Mouse (Mus musculus) megakaryocyte progenitor cell, adult 5-6 weeks (primary cell): ENCODE measurements around the gene Adam12. TPM values are rescaled to one million over a fixed set of nuclear protein-coding genes. Genes with fewer than 3 reads are reported as not detected.

Experiments used
- ATAC-seq: replicated peaks from 2 replicates; pipeline ENCODE4 v1.8.0; 2016; ENCODE audit warnings: mild to moderate bottlenecking, moderate TSS enrichment, inconsistent platforms; ENCODE audit not compliant: poor library complexity
- total RNA-seq, 2 experiments: library from RNA; stranded (forward) in 1 of 2; stranded (reverse) in 1 of 2; fragments of 157-497, 149-512 nt in 1 of 2; fragments of 200-1000 nt in 1 of 2; gene quantifications; 2 replicates each; pipeline versions ENCODE4 v1.2.3 to v1.2.4; 2015 to 2017

Adam12 gene
- total RNA-seq, 2 experiments from 2014 or later, result 0.02 to 0.12 TPM

DNA sequence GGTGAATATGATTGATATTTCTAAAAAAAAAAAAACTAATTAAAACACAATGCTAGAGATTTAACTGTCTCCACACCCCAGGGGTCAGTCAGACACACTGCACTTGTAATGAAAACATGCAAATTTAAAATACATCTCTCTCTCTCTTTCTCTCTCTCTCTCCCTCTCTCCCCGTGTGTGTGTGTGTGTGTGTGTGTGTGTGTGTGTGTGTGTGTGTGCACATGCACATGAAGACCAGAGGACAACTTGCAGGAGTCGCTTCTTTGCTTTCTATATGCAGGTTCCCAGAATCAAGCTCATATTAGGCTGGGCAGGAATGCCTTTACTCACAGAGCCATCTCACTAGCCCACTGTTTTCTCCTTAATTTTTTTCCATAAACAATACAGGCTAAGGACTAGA is 146.6 kb downstream of the Adam12 start:
- no peak for ATAC-seq

GRCm38 (mm10) chr7:134084926-134085325 is 147.0 kb downstream of the Adam12 start:
- no peak for ATAC-seq

DNA sequence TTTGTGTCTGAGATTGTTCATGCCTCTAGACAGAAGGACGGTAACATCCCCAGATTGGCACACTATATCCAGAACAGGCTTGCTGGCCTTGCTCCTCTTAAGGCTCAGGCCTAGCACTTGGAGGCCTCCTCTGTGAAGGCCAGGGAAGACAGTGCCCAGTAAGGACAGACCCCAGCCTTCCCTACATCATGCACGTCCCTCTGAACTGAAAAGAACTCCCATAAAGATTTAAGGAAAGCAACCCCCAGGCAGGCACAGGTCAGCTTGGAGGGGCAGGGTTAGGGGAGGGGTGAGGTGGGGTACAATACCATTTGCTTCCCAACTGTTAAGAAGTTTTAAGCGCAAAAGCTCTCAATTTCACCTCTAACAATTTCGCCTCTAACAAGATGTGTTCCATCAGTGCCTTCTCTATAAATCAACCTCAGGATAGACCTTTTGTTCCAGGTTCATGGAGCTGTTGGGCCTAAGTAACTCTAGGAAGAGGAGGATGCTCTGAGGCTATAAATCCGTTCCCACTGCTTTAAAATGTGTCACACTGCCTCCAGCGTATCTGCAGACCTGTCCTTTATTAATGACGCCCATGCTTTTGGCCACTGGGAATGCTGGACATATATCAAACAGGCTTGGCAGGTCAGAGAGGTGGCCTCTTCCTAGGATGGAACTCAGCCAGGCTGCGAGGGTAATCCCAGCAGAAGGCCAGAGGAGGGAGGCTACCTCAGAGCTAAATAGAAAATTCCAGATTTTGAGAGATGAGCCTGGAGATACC is 150.5 kb downstream of the Adam12 start:
- ATAC-seq, result no peak

DNA sequence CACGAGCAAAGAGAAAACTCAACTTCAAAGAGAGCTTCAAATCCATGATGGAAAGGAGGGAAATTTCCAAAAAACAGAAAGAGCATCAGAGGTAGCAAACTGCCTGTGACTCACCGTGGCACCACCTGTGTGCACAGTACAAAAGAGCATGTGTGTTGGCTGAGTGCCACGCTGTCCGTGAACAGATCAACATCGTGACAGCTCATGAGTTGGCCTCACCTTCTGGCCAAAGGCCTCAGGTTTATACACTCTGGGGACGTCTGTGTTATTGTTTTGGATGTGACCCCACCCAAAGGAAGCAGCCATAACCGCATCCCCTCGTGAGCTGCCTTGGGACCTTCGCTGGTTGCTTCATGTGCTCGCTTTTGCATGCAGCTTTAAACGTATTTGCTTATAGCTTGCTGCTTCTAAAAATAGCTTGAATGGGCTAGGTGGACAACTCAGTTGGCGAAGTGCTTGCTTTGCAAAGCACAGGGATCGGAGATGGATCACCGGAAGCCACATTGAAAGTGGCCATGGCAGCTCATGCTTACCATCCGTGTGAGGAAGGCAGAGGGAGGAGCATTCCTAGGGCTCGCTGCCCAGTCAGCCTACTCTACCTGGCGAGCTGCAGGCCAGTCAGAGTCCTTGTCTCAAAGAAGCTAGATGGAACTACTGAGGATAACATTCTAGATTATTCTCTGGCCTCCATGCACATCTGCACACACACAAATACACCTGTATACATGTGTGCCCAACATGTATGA is 151.8 kb downstream of the Adam12 start:
- no peak for ATAC-seq

DNA sequence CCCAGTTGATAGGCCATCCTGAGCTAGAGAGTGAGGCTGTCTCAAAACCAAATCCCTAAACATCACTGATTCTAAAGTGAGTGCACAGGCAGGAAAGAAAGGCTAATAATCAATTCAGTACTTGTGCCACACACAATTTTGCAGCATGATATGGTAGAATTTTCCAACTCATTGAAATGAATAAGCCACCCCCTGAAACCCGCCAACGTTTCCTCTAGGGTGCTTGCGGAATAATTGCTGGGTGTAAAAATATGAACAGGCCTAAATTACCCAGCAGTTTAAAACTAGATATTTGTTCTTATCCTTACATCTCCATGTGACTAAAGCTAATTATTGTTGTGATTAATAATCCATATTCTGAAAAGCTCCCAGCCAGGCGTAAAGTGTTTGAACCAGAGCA is 154.3 kb downstream of the Adam12 start:
- no peak for ATAC-seq

- ATAC-seq, result no peak
Measured at GRCm38 (mm10) chr7:134073011-134073410, 158.9 kb downstream of the Adam12 start.

- no peak for ATAC-seq
Measured at GRCm38 (mm10) chr7:134071153-134071885, 160.6 kb downstream of the Adam12 start.

DNA sequence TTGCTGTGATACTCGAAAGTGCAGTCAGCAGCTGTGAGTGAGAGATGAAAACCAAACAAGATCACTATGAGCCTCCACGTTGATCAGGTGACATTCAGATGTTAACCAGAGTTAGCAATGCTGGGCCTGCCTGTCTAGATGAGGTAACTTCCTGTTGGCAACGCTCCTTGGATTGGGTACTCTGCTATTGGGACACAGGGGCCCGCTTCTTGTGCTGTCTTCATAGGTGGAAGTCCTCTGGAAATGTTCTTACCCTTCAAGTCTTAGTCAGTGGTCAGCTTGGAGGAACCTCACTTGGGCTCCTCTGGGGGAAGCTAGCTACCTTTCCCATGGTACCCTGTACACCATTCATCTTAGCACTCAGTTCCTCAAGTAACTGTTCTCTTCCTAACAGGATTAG is 169.3 kb downstream of the Adam12 start:
- ATAC-seq, result peak; percentile 100

DNA sequence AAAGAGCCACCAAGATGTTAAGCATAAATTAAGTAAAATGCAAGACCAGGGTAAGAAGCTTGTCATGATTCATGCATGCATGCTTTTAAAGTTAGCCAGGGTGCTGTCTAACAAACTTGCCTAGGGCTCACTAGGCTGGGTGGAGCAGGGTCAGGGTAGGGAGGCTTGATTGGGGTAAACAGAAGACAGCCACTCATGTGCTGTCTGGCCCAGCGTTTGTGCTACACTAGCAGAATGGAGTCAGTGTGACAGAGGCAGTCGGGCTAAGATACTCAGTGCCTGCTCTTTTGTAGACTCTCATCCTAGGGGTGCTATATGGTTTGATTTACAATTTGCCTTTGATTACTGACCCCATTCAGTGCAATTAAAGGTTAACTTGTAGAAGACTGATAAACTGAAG is 179.5 kb downstream of the Adam12 start:
- ATAC-seq, result no peak

- no peak for ATAC-seq
Measured at GRCm38 (mm10) chr7:134050371-134050770, 181.6 kb downstream of the Adam12 start.

GRCm38 (mm10) chr7:134046376-134046775 is 185.6 kb downstream of the Adam12 start:
- no peak for ATAC-seq

- no peak for ATAC-seq
Measured at GRCm38 (mm10) chr7:134043576-134043975, 188.4 kb downstream of the Adam12 start.

- ATAC-seq, result peak; percentile 76
Measured at GRCm38 (mm10) chr7:134042614-134043013, 189.3 kb downstream of the Adam12 start.

GRCm38 (mm10) chr7:134033939-134034338 is 198.0 kb downstream of the Adam12 start:
- no peak for ATAC-seq

GRCm38 (mm10) chr7:134032959-134033366 is 199.0 kb downstream of the Adam12 start:
- no peak for ATAC-seq

DNA sequence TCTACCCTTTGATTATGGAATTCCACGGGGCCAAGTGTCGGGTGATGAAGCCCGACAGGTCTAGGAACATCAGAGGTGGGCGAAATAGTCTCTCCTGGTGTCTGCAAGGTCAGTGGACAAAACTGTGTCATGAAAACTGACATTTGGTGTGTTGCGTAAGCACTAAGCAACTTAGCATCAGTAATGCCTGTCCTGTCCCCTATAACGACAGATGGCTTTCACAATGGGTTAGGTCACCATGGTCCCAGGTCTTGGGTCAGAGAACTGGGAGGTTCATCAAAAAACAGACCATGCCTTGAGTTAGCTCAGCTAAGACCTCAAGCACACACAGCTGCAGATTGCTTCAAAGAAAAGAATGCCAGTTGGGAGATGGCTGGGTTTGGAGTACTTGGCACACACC is 200.2 kb downstream of the Adam12 start:
- ATAC-seq, result peak; percentile 89

DNA sequence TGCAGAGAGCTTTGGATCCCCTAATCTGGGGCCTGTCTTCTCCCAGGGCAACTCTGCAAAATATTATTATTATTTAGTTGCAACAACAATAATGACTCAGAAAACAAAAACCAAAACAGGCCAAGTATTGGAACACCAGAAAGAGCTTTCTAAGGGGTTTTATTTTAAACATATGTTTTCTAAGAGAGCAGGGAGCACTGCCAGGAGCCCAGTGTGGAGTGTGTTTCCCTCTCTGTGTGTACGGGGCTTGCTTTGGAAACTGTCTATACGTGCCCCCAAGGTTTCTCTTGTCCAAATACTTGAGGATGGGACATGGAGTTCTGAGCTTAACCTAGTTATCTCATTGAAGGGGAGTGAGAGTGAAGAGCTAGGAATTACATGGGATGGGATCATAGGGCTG is 200.7 kb downstream of the Adam12 start:
- no peak for ATAC-seq

- ATAC-seq, result no peak
Measured at GRCm38 (mm10) chr7:134028281-134028830, 203.6 kb downstream of the Adam12 start.

GRCm38 (mm10) chr7:134027020-134027415 is 204.9 kb downstream of the Adam12 start:
- ATAC-seq, result no peak

GRCm38 (mm10) chr7:134026200-134027019 is 205.5 kb downstream of the Adam12 start:
- peak; percentile 23; the same call in 1 of the 2 replicates for ATAC-seq
